Mouse (Mus musculus) bone marrow, adult 2 months (tissue): ENCODE measurements around the gene Mthfd1.

Experiments
- CTCF ChIP-seq: fragments of 200-500 bp; IDR thresholded peaks from 2 replicates; pipeline ENCODE4 v1.5.1; 2011; ENCODE audit warnings: low read length, control low read depth; ENCODE audit not compliant: control insufficient read depth, insufficient read depth
- POLR2A ChIP-seq: fragments of 200-500 bp; IDR thresholded peaks from 2 replicates; pipeline ENCODE4 v1.6.1; 2011; ENCODE audit warnings: low read depth, mild to moderate bottlenecking, control low read depth, low read length, borderline replicate concordance; ENCODE audit not compliant: control insufficient read depth

DNA sequence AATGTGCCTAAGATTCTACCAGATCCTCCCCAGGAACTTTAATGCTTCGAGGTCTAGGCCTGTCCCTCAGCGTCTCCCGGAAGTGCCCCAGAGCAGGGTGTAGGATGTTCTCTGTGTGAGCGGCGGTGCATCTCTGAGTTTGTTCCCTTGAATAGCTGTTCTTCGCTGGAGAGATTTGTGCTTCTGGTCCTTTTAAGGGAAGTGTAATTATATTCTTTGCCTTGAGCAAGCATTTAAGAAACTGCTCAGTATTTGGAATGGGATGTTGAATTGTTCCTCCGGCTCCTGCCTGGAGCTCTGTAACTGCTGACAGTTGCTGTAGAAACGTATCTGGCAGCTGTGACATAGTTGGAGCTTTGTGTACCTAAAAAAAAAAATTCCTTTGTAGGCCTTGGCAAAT lies 32.9 kb downstream of the Mthfd1 start:
- TF ChIP-seq POLR2A (no peak), CTCF (no peak)
